Mouse (Mus musculus): ENCODE measurements around the gene Map1b. TPM values are rescaled to one million over a fixed set of nuclear protein-coding genes. Genes with fewer than 3 reads are reported as not detected.

Gene Map1b
- polyA plus RNA-seq, 1 experiment from 2014 or later, result 1,306 TPM

GRCm38 (mm10) chr13:99386341-99386740 is 130.0 kb downstream of the Map1b start:
- WGBS, result 85% methylated on average over 7 of the region's 7 CpGs
- Histone ChIP-seq H3K9me3 (no peaks in the 10 kb centered on the region), H3K27me3 (no peaks in the 10 kb centered on the region), H3K4me3 (replicated peaks) (no peak overlapping the region), H3K4me2 (no peak overlapping the region), H3K27ac (no peak overlapping the region), H3K4me1 (peaks cover 14% of the 10 kb centered on the region), H3K9ac (no peak overlapping the region), H3K36me3 (replicated peaks) (no peaks in the 10 kb centered on the region)
- ATAC-seq (ENCODE audit: low FRiP score), result no peak

GRCm38 (mm10) chr13:99385911-99386310 is 130.4 kb downstream of the Map1b start:
- no peak overlapping the region for H3K4me3 ChIP-seq (replicated peaks)
- no peaks in the 10 kb centered on the region for H3K36me3 ChIP-seq (replicated peaks)
- 89% methylated on average over 6 of the region's 6 CpGs for WGBS
- peaks cover 12% of the 10 kb centered on the region for H3K4me1 ChIP-seq
- no peaks in the 10 kb centered on the region for H3K9me3 ChIP-seq
- ATAC-seq (ENCODE audit: low FRiP score), result no peak
- H3K27ac ChIP-seq, result no peak overlapping the region
- no peak overlapping the region for H3K9ac ChIP-seq
- H3K4me2 ChIP-seq, result no peak overlapping the region
- H3K27me3 ChIP-seq, result no peaks in the 10 kb centered on the region

GRCm38 (mm10) chr13:99384555-99385203 is 131.7 kb downstream of the Map1b start:
- WGBS, result 36% methylated on average over 7 of the region's 7 CpGs
- no peak overlapping the region for H3K4me2 ChIP-seq
- H3K9me3 ChIP-seq, result no peaks in the 10 kb centered on the region
- H3K36me3 ChIP-seq (replicated peaks), result no peaks in the 10 kb centered on the region
- no peak overlapping the region for H3K4me3 ChIP-seq (replicated peaks)
- peaks cover 12% of the 10 kb centered on the region for H3K4me1 ChIP-seq
- peak; percentile 23; the same call in 1 of the 2 replicates for ATAC-seq (ENCODE audit: low FRiP score)
- no peak overlapping the region for H3K9ac ChIP-seq
- no peaks in the 10 kb centered on the region for H3K27me3 ChIP-seq
- H3K27ac ChIP-seq, result no peak overlapping the region

- WGBS, result 57% methylated on average over 6 of the region's 6 CpGs
- no peak overlapping the region for H3K4me2 ChIP-seq
- no peak overlapping the region for H3K27ac ChIP-seq
- no peaks in the 10 kb centered on the region for H3K27me3 ChIP-seq
- no peak overlapping the region for H3K4me3 ChIP-seq (replicated peaks)
- H3K36me3 ChIP-seq (replicated peaks), result no peaks in the 10 kb centered on the region
- peaks cover 12% of the 10 kb centered on the region for H3K4me1 ChIP-seq
- H3K9me3 ChIP-seq, result no peaks in the 10 kb centered on the region
- ATAC-seq (ENCODE audit: low FRiP score), result no peak
- H3K9ac ChIP-seq, result no peak overlapping the region
These were observed 134.0 kb downstream of the Map1b start for GRCm38 (mm10) chr13:99382373-99382772.

GRCm38 (mm10) chr13:99378223-99378622 is 138.1 kb downstream of the Map1b start:
- Histone ChIP-seq H3K4me2 (no peak overlapping the region), H3K9ac (no peak overlapping the region), H3K9me3 (no peaks in the 10 kb centered on the region), H3K36me3 (replicated peaks) (no peaks in the 10 kb centered on the region), H3K4me1 (peaks cover 15% of the 10 kb centered on the region), H3K4me3 (replicated peaks) (no peak overlapping the region), H3K27me3 (no peaks in the 10 kb centered on the region), H3K27ac (no peak overlapping the region)
- no peak for ATAC-seq (ENCODE audit: low FRiP score)
- 90% methylated on average over 1 of the region's 1 CpGs for WGBS

GRCm38 (mm10) chr13:99377055-99377454 is 139.3 kb downstream of the Map1b start:
- 92% methylated on average over 6 of the region's 6 CpGs for WGBS
- no peak for ATAC-seq (ENCODE audit: low FRiP score)
- Histone ChIP-seq H3K9me3 (no peaks in the 10 kb centered on the region), H3K27ac (no peak overlapping the region), H3K4me3 (replicated peaks) (no peak overlapping the region), H3K27me3 (no peaks in the 10 kb centered on the region), H3K36me3 (replicated peaks) (no peaks in the 10 kb centered on the region), H3K9ac (no peak overlapping the region), H3K4me1 (peaks cover 10% of the 10 kb centered on the region; the same call in 1 of the 2 replicates), H3K4me2 (no peak overlapping the region)

- H3K36me3 ChIP-seq (replicated peaks), result no peaks in the 10 kb centered on the region
- peaks cover 3% of the 10 kb centered on the region; the same call in 1 of the 2 replicates for H3K4me1 ChIP-seq
- WGBS, result 37% methylated on average over 6 of the region's 6 CpGs
- H3K9ac ChIP-seq, result no peak overlapping the region
- no peak overlapping the region for H3K4me2 ChIP-seq
- H3K9me3 ChIP-seq, result no peaks in the 10 kb centered on the region
- no peak overlapping the region for H3K4me3 ChIP-seq (replicated peaks)
- no peaks in the 10 kb centered on the region for H3K27me3 ChIP-seq
- no peak overlapping the region for H3K27ac ChIP-seq
- peak; percentile 63; the same call in 1 of the 2 replicates for ATAC-seq (ENCODE audit: low FRiP score)
These were observed 140.8 kb downstream of the Map1b start for GRCm38 (mm10) chr13:99375550-99375949.

GRCm38 (mm10) chr13:99374191-99374590 is 142.1 kb downstream of the Map1b start:
- Histone ChIP-seq H3K9ac (no peak overlapping the region), H3K27ac (no peak overlapping the region), H3K4me3 (replicated peaks) (no peak overlapping the region), H3K9me3 (no peaks in the 10 kb centered on the region), H3K27me3 (no peaks in the 10 kb centered on the region), H3K4me2 (no peak overlapping the region), H3K36me3 (replicated peaks) (peaks cover 7% of the 10 kb centered on the region; the same call in 1 of the 2 replicates), H3K4me1 (peaks cover 3% of the 10 kb centered on the region; the same call in 1 of the 2 replicates)
- 86% methylated on average over 4 of the region's 4 CpGs for WGBS
- ATAC-seq (ENCODE audit: low FRiP score), result no peak

- Histone ChIP-seq H3K4me2 (no peak overlapping the region), H3K4me3 (replicated peaks) (no peak overlapping the region), H3K27ac (no peak overlapping the region), H3K9me3 (no peaks in the 10 kb centered on the region), H3K9ac (no peak overlapping the region), H3K36me3 (replicated peaks) (peaks cover 7% of the 10 kb centered on the region; the same call in 1 of the 2 replicates), H3K4me1 (peaks cover 3% of the 10 kb centered on the region; the same call in 1 of the 2 replicates), H3K27me3 (no peaks in the 10 kb centered on the region)
- no peak for ATAC-seq (ENCODE audit: low FRiP score)
- 78% methylated on average over 7 of the region's 7 CpGs for WGBS
These were observed 142.7 kb downstream of the Map1b start for GRCm38 (mm10) chr13:99373684-99374083.

Other genes with a start within 250 kb of the Map1b start
- 47.6 and 48.0 TPM in 2 replicates for gene Ptcd2, start 171.8 kb downstream of the Map1b start, polyA plus RNA-seq (2016; fragmentation: Nextera tagmentation; extraction: Ambion mirVana)
- gene Mrps27, start 171.8 kb downstream of the Map1b start, polyA plus RNA-seq (2016; fragmentation: Nextera tagmentation; extraction: Ambion mirVana), result 49.9 and 52.6 TPM in 2 replicates

Measured in forebrain, embryonic 12.5 days (tissue).